Mouse (Mus musculus) T-helper 2 cell (primary cell): ENCODE data around the gene Cpne5.

Experiments used
- in situ Hi-C: fragments of 300-600 bp; cut with MboI, MseI; formaldehyde crosslinking; loops from one replicate; pipeline ENCODE4 v1.15.1; 2025; ENCODE audit warnings: high pct_unique_total_duplicates

The Cpne5 gene

GRCm38 (mm10) chr17:29237772-29238420 lies at the start of gene Cpne5:
Cpne5 (minus strand) TSS chr17:29238167.
- in situ Hi-C loops = no loop called here

GRCm38 (mm10) chr17:29282216-29282952 lies 44.4 kb upstream of the Cpne5 start:
- in situ Hi-C loops = no loop called here

GRCm38 (mm10) chr17:29281541-29281940 lies 43.6 kb upstream of the Cpne5 start:
- in situ Hi-C loops = no loop called here

GRCm38 (mm10) chr17:29280422-29280821 lies 42.5 kb upstream of the Cpne5 start:
- in situ Hi-C loops = no loop called here

GRCm38 (mm10) chr17:29273889-29274288 lies 35.9 kb upstream of the Cpne5 start:
- in situ Hi-C loops = no loop called here

- in situ Hi-C loops = no loop called here
Measured at GRCm38 (mm10) chr17:29273156-29273555, 35.2 kb upstream of the Cpne5 start.

- in situ Hi-C loops = no loop called here
Measured at GRCm38 (mm10) chr17:29270148-29270698, 32.3 kb upstream of the Cpne5 start.

GRCm38 (mm10) chr17:29269349-29269706 lies 31.4 kb upstream of the Cpne5 start:
- in situ Hi-C loops = loop anchor here (10.0 kb wide), 1 partner anchor 1805 kb away; no protein-coding TSS in a partner anchor

- in situ Hi-C loops = loop anchor here (10.0 kb wide), 1 partner anchor 1806 kb away; no protein-coding TSS in a partner anchor
Measured at GRCm38 (mm10) chr17:29268682-29269348, 30.8 kb upstream of the Cpne5 start, which contains the start of gene BC004004. BC004004 (plus strand) TSS chr17:29268788.

GRCm38 (mm10) chr17:29267931-29268681 lies 30.1 kb upstream of the Cpne5 start:
- in situ Hi-C loops = loop anchor here (10.0 kb wide), 1 partner anchor 1807 kb away; no protein-coding TSS in a partner anchor

GRCm38 (mm10) chr17:29267040-29267439 lies 29.1 kb upstream of the Cpne5 start:
- in situ Hi-C loops = loop anchor here (10.0 kb wide), 1 partner anchor 1808 kb away; no protein-coding TSS in a partner anchor

GRCm38 (mm10) chr17:29264760-29265159 lies 26.8 kb upstream of the Cpne5 start:
- in situ Hi-C loops = loop anchor here (10.0 kb wide), 1 partner anchor 1810 kb away; no protein-coding TSS in a partner anchor

GRCm38 (mm10) chr17:29263840-29264633 lies 26.1 kb upstream of the Cpne5 start, which contains the start of gene Ppil1:
Ppil1 (minus strand) TSS chr17:29264186.
- in situ Hi-C loops = loop anchor here (10.0 kb wide), 1 partner anchor 1811 kb away; no protein-coding TSS in a partner anchor

- in situ Hi-C loops = loop anchor here (10.0 kb wide), 1 partner anchor 1811 kb away; no protein-coding TSS in a partner anchor
Measured at GRCm38 (mm10) chr17:29263417-29263816, 25.4 kb upstream of the Cpne5 start.

GRCm38 (mm10) chr17:29262259-29262649 lies 24.3 kb upstream of the Cpne5 start:
- in situ Hi-C loops = loop anchor here (10.0 kb wide), 1 partner anchor 1813 kb away; no protein-coding TSS in a partner anchor

GRCm38 (mm10) chr17:29261603-29262258 lies 23.8 kb upstream of the Cpne5 start:
- in situ Hi-C loops = loop anchor here (10.0 kb wide), 1 partner anchor 1813 kb away; no protein-coding TSS in a partner anchor

GRCm38 (mm10) chr17:29260501-29260900 lies 22.5 kb upstream of the Cpne5 start:
- in situ Hi-C loops = loop anchor here (10.0 kb wide), 1 partner anchor 1814 kb away; no protein-coding TSS in a partner anchor

GRCm38 (mm10) chr17:29259489-29259888 lies 21.5 kb upstream of the Cpne5 start:
- in situ Hi-C loops = loop anchor here (5.0 kb wide), 1 partner anchor 258 kb away; no protein-coding TSS in a partner anchor

- in situ Hi-C loops = loop anchor here (5.0 kb wide), 1 partner anchor 258 kb away; no protein-coding TSS in a partner anchor
Measured at GRCm38 (mm10) chr17:29258921-29259320, 21.0 kb upstream of the Cpne5 start.
